Mouse (Mus musculus): ENCODE data around the gene Tmem120b.

- TF ChIP-seq CTCF (IDR thresholded peaks at IDR 0.05; ENCODE audit: low read depth): no peak
- no peak for TF ChIP-seq EP300 (IDR thresholded peaks at IDR 0.05; ENCODE audit: low read depth)
Observed at GRCm38 (mm10) chr5:123151077-123151476, 82.9 kb downstream of the Tmem120b start.
